Mouse (Mus musculus) olfactory bulb, adult 2 months (tissue): ENCODE measurements around the gene Ilf2. TPM values are rescaled to one million over a fixed set of nuclear protein-coding genes. Genes with fewer than 3 reads are reported as not detected.

Source experiments
- H3K27ac ChIP-seq: fragments of 200-500 bp; 2 replicates; pipeline ENCODE4 v1.5.1; 2012; ENCODE audit warnings: low read depth, low read length; ENCODE audit not compliant: insufficient read depth
- H3K4me1 ChIP-seq: fragments of 200-500 bp; 2 replicates; pipeline ENCODE4 v1.6.1; 2012; ENCODE audit warnings: low read length; ENCODE audit not compliant: control insufficient read depth, insufficient read depth
- H3K4me3 ChIP-seq: fragments of 200-500 bp; 2 replicates; pipeline ENCODE4 v1.5.1; 2012; ENCODE audit warnings: mild to moderate bottlenecking, low read depth, low read length, moderate library complexity; ENCODE audit not compliant: insufficient read depth
- CTCF ChIP-seq: fragments of 200-500 bp; IDR thresholded peaks from 2 replicates; pipeline ENCODE4 v1.5.1; 2012; ENCODE audit warnings: low read depth, mild to moderate bottlenecking, low read length, moderate library complexity; ENCODE audit not compliant: insufficient read depth
- POLR2A ChIP-seq: fragments of 200-500 bp; IDR thresholded peaks from 2 replicates; pipeline ENCODE4 v1.6.1; 2012; ENCODE audit warnings: mild to moderate bottlenecking, low read depth, low read length, moderate library complexity; ENCODE audit not compliant: insufficient read depth
- WGBS: fragments of 180-500 bp; shearing (Covaris S2); methylation state at CpG from one replicate; pipeline ENCODE4 v1.1.7; 2018; 5-methylcytosine and 5-hydroxymethylcytosine counted together
- polyA plus RNA-seq: library from polyadenylated mRNA; stranded (reverse); fragments of >200 nt; gene quantifications from 2 replicates; pipeline ENCODE4 v1.2.4, GENCODE M21; 2012; ENCODE audit warnings: low replicate concordance; ENCODE audit not compliant: missing spikeins, insufficient read depth, insufficient read length

Gene Ilf2
- polyA plus RNA-seq, 1 experiment, result not detected

GRCm38 (mm10) chr3:90531713-90532112 lies 55.8 kb downstream of the Ilf2 start:
- Histone ChIP-seq H3K4me1 (0 out of 2 replicates have a peak, but pooled peaks cover under 1% of the 10 kb centered on the region), H3K27ac (no peak overlapping the region), H3K4me3 (no peak overlapping the region)
- WGBS, result 83% methylated on average over 5 of the region's 5 CpGs
- TF ChIP-seq CTCF (no peak), POLR2A (no peak)

- H3K27ac ChIP-seq, result no peak overlapping the region
- H3K4me3 ChIP-seq, result no peak overlapping the region
- H3K4me1 ChIP-seq, result peaks cover 6% of the 10 kb centered on the region; the same call in 1 of the 2 replicates
- WGBS, result 83% methylated on average over 1 of the region's 1 CpGs
- TF ChIP-seq POLR2A, result no peak
- no peak for TF ChIP-seq CTCF
These were observed 59.5 kb downstream of the Ilf2 start for GRCm38 (mm10) chr3:90535446-90535845.

GRCm38 (mm10) chr3:90537141-90537904 lies 61.4 kb downstream of the Ilf2 start, which contains the start of gene S100a16:
Gene S100a16, plus strand, starts transcription at chr3:90537254.
- Histone ChIP-seq H3K4me1 (peaks cover 13% of the 10 kb centered on the region; the same call in 1 of the 2 replicates), H3K27ac (peak within 1 kb of the TSS; percentile 64; the same call in 1 of the 2 replicates), H3K4me3 (peak within 1 kb of the TSS; percentile 41)
- WGBS, result 63% methylated on average over 10 of the region's 10 CpGs
- TF ChIP-seq POLR2A (no peak), CTCF (no peak)

- no peak for TF ChIP-seq POLR2A
- TF ChIP-seq CTCF, result no peak
- Histone ChIP-seq H3K27ac (no peak overlapping the region), H3K4me3 (peak overlapping the region; percentile 41), H3K4me1 (peaks cover 13% of the 10 kb centered on the region; the same call in 1 of the 2 replicates)
- 82% methylated on average over 5 of the region's 5 CpGs for WGBS
These were observed 62.0 kb downstream of the Ilf2 start for GRCm38 (mm10) chr3:90537905-90538296.

Other genes starting within 250 kb of the Ilf2 start
- gene Jtb, start 244.5 kb upstream of the Ilf2 start, polyA plus RNA-seq, result not detected in 2 replicates
- gene Creb3l4, start 232.6 kb upstream of the Ilf2 start, polyA plus RNA-seq, result not detected in 2 replicates
- not detected in 2 replicates for gene Slc39a1, start 228.0 kb upstream of the Ilf2 start, polyA plus RNA-seq
- gene Crtc2, start 222.0 kb upstream of the Ilf2 start, polyA plus RNA-seq, result not detected in 2 replicates
- gene Dennd4b, start 210.9 kb upstream of the Ilf2 start, polyA plus RNA-seq, result not detected in 2 replicates
- 118 TPM in 1 of 2 replicates, not detected in the other for gene Gatad2b, start 182.9 kb upstream of the Ilf2 start, polyA plus RNA-seq
- gene Slc27a3, start 86.2 kb upstream of the Ilf2 start, polyA plus RNA-seq, result not detected in 2 replicates
- gene Ints3, start 42.5 kb upstream of the Ilf2 start, polyA plus RNA-seq, result not detected in 2 replicates
- gene Npr1, start 10.3 kb upstream of the Ilf2 start, polyA plus RNA-seq, result not detected in 2 replicates
- gene Snapin, start 14.9 kb downstream of the Ilf2 start, polyA plus RNA-seq, result not detected in 2 replicates
- 401 TPM in 1 of 2 replicates, not detected in the other for gene Chtop, start 33.4 kb downstream of the Ilf2 start, polyA plus RNA-seq
- gene S100a1, start 38.3 kb downstream of the Ilf2 start, polyA plus RNA-seq, result not detected in 2 replicates
- not detected in 2 replicates for gene S100a13, start 38.3 kb downstream of the Ilf2 start, polyA plus RNA-seq
- not detected in 2 replicates for gene S100a14, start 50.7 kb downstream of the Ilf2 start, polyA plus RNA-seq
- not detected in 2 replicates for gene S100a16, start 61.1 kb downstream of the Ilf2 start, polyA plus RNA-seq
- not detected in 2 replicates for gene S100a3, start 84.5 kb downstream of the Ilf2 start, polyA plus RNA-seq
- gene S100a2, start 114.1 kb downstream of the Ilf2 start, polyA plus RNA-seq, result not detected in 2 replicates
- not detected in 2 replicates for gene Gm42674, start 125.8 kb downstream of the Ilf2 start, polyA plus RNA-seq
- not detected in 2 replicates for gene S100a4, start 127.6 kb downstream of the Ilf2 start, polyA plus RNA-seq
- gene S100a5, start 132.4 kb downstream of the Ilf2 start, polyA plus RNA-seq, result not detected in 2 replicates
- gene S100a6, start 136.8 kb downstream of the Ilf2 start, polyA plus RNA-seq, result not detected in 2 replicates
- not detected in 2 replicates for gene S100a7a, start 177.9 kb downstream of the Ilf2 start, polyA plus RNA-seq
- not detected in 2 replicates for gene S100a8, start 192.9 kb downstream of the Ilf2 start, polyA plus RNA-seq
- not detected in 2 replicates for gene S100a9, start 219.6 kb downstream of the Ilf2 start, polyA plus RNA-seq